ENCODE assay signal across 26 mouse cellular contexts in the genomic region with DNA sequence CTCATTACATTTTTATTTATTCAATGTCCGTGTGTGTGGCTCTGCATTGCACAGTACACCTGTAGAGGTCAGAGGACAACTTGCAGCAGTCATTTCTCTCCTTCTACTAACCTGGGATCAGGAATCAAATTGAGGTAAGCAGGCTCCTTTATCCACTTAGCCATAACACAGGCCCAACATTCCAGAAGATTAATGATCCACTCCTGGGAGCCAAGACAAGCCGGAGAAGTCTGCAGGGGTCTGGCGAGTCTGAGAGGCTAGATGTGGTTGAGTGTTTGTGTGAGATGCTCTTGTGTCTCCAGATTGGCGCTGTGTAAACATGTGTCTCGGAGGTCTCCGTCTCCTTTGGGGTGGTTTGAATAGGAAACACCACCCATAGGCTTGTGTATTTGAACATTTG. TPM values are rescaled to one million over a fixed set of nuclear protein-coding genes. Genes with fewer than 3 reads are reported as not detected.
"Had no signal": no experiment of that assay in that cellular context is flagged by ENCODE, and none has a peak within 500 bp of the region (broad histone marks: within the 10 kb centered on the region; RNA-seq: fewer than 3 reads in every experiment).

No protein-coding gene starts in this region.

- H3K27ac ChIP-seq: heart, embryonic 10.5 days; hindbrain, embryonic 13.5 days; intestine, embryonic 15.5 days; layer of hippocampus, adult 2 months; left cerebral cortex, adult 2 months; limb, embryonic 10.5 days; limb, embryonic 12.5 days; liver, embryonic 13.5 days; liver, embryonic 15.5 days had no signal

- H3K4me2 ChIP-seq: heart, embryonic 12.5 days; hindbrain, embryonic 13.5 days; intestine, embryonic 15.5 days; limb, embryonic 12.5 days; liver, embryonic 11.5 days; liver, embryonic 13.5 days; liver, embryonic 15.5 days had no signal

- ATAC-seq: forebrain, postnatal 0 days; hindbrain, embryonic 16.5 days; inflammation-experienced regulatory T-cells, adult 6 months; intestine, embryonic 15.5 days; intestine, postnatal 0 days; liver, postnatal 0 days had no signal

- H3K4me1 ChIP-seq: heart, embryonic 10.5 days; heart, embryonic 12.5 days; limb, embryonic 10.5 days; limb, embryonic 12.5 days had no signal

- H3K27me3 ChIP-seq: heart, embryonic 12.5 days; hindbrain, embryonic 13.5 days; intestine, embryonic 15.5 days; limb, embryonic 12.5 days; liver, embryonic 13.5 days; liver, embryonic 15.5 days had no signal

- H3K4me3 ChIP-seq: heart, embryonic 10.5 days; heart, embryonic 12.5 days; hindbrain, embryonic 13.5 days; intestine, embryonic 15.5 days; layer of hippocampus, adult 2 months; left cerebral cortex, adult 2 months; limb, embryonic 10.5 days; limb, embryonic 12.5 days; liver, embryonic 13.5 days; liver, embryonic 15.5 days had no signal

- H3K36me3 ChIP-seq: heart, embryonic 10.5 days; heart, embryonic 12.5 days; hindbrain, embryonic 13.5 days; intestine, embryonic 15.5 days; limb, embryonic 10.5 days; limb, embryonic 12.5 days; liver, embryonic 13.5 days; liver, embryonic 15.5 days had no signal

- H3K9me3 ChIP-seq: heart, embryonic 10.5 days; heart, embryonic 12.5 days; intestine, embryonic 15.5 days; limb, embryonic 10.5 days; limb, embryonic 12.5 days; liver, embryonic 13.5 days; liver, embryonic 15.5 days had no signal

- H3K9ac ChIP-seq: forebrain, postnatal 0 days; heart, embryonic 12.5 days; hindbrain, embryonic 13.5 days; intestine, embryonic 15.5 days; limb, embryonic 12.5 days; liver, embryonic 13.5 days; liver, embryonic 15.5 days; liver, postnatal 0 days had no signal

- DNase-seq: forebrain, postnatal 0 days; gastrocnemius, postnatal 14 days; gastrocnemius, postnatal 36 days; heart, adult 18-20 months; heart, postnatal 10 days; heart, postnatal 36 days; kidney, adult 8-10 months; kidney, postnatal 25 days; liver; liver, embryonic 13.5 days; liver, postnatal 0 days had no signal

RNA-seq across cellular contexts. Expression of a gene that starts 2.5 kb away (rescaled TPM):
- polyA plus RNA-seq: forebrain, postnatal 0 days; heart, embryonic 12.5 days; heart, embryonic 14.5 days; hindbrain, embryonic 11.5 days; hindbrain, embryonic 13.5 days; hindbrain, embryonic 16.5 days; limb, embryonic 10.5 days had no signal
